Mouse (Mus musculus) midbrain, embryonic 13.5 days (tissue): ENCODE measurements around the gene Ahcy. TPM values are rescaled to one million over a fixed set of nuclear protein-coding genes. Genes with fewer than 3 reads are reported as not detected.
"Not testable (repeated sequence)": the region's sequence is repeated elsewhere in the genome, so short reads cannot be mapped to it uniquely, and the experiment has no call there.

ENCODE experiments used
- ATAC-seq: fragments of 200-750 bp; cut with Nextera tagmentation; 2 replicates; pipeline ENCODE4 v1.8.0; 2017; ENCODE audit warnings: mild to moderate bottlenecking, moderate TSS enrichment, moderate library complexity
- H3K27ac ChIP-seq: fragments of 300-500 bp; sonication (generic); 2 replicates; pipeline ENCODE4 v1.5.1; 2015; ENCODE audit warnings: inconsistent platforms, mild to moderate bottlenecking, moderate library complexity
- H3K27me3 ChIP-seq: fragments of 300-500 bp; sonication (generic); 2 replicates; pipeline ENCODE4 v1.6.1; 2015; ENCODE audit warnings: mild to moderate bottlenecking, inconsistent platforms
- H3K36me3 ChIP-seq: fragments of 300-500 bp; sonication (generic); 2 replicates; pipeline ENCODE4 v1.6.1; 2015; ENCODE audit warnings: mild to moderate bottlenecking, inconsistent platforms
- H3K4me1 ChIP-seq: fragments of 300-500 bp; sonication (generic); replicated peaks from 2 replicates; pipeline ENCODE4 v1.6.1; 2015; ENCODE audit warnings: inconsistent platforms
- H3K4me2 ChIP-seq: fragments of 300-500 bp; sonication (generic); replicated peaks from 2 replicates; pipeline ENCODE4 v1.6.1; 2015; ENCODE audit warnings: moderate library complexity, mild to moderate bottlenecking, inconsistent platforms
- H3K4me3 ChIP-seq: fragments of 300-500 bp; sonication (generic); replicated peaks from 2 replicates; pipeline ENCODE4 v1.5.1; 2015; ENCODE audit warnings: mild to moderate bottlenecking, inconsistent platforms
- H3K9ac ChIP-seq: fragments of 300-500 bp; sonication (generic); replicated peaks from 2 replicates; pipeline ENCODE4 v1.6.1; 2015; ENCODE audit warnings: mild to moderate bottlenecking, inconsistent platforms
- H3K9me3 ChIP-seq: fragments of 300-500 bp; sonication (generic); 2 replicates; pipeline ENCODE4 v1.6.1; 2016; ENCODE audit warnings: mild to moderate bottlenecking, inconsistent platforms
- WGBS: fragments of 180-500 bp; shearing (Covaris S2); methylation state at CpG from one replicate; pipeline ENCODE4 v1.1.7; 2015; 5-methylcytosine and 5-hydroxymethylcytosine counted together
- polyA plus RNA-seq: library from polyadenylated mRNA; unstranded; fragments of >200 nt; fragmentation: Nextera tagmentation; extraction: Ambion mirVana; gene quantifications from 2 replicates; pipeline ENCODE4 v1.2.1, GENCODE M21; 2015

Gene Ahcy
- polyA plus RNA-seq, 1 experiment from 2014 or later, result 44.6 TPM

GRCm38 (mm10) chr2:155046803-155047202, 27.5 kb downstream of the Ahcy start:
- ATAC-seq, result no peak
- H3K4me2 ChIP-seq, result no peak overlapping the region
- H3K4me1 ChIP-seq, result peaks cover 13% of the 10 kb centered on the region
- no peak overlapping the region for H3K4me3 ChIP-seq
- H3K36me3 ChIP-seq, result no peaks in the 10 kb centered on the region
- no peaks in the 10 kb centered on the region for H3K27me3 ChIP-seq
- no peaks in the 10 kb centered on the region for H3K9me3 ChIP-seq
- H3K27ac ChIP-seq, result no peak overlapping the region
- WGBS, result 83% methylated on average over 2 of the region's 2 CpGs
- no peak overlapping the region for H3K9ac ChIP-seq

GRCm38 (mm10) chr2:155045075-155045474, 29.2 kb downstream of the Ahcy start:
- ATAC-seq, result no peak
- no peak overlapping the region for H3K9ac ChIP-seq
- H3K36me3 ChIP-seq, result no peaks in the 10 kb centered on the region
- no peaks in the 10 kb centered on the region for H3K9me3 ChIP-seq
- WGBS, result 62% methylated on average over 3 of the region's 3 CpGs
- no peaks in the 10 kb centered on the region for H3K27me3 ChIP-seq
- no peak overlapping the region for H3K4me3 ChIP-seq
- H3K27ac ChIP-seq, result no peak overlapping the region
- peaks cover 2% of the 10 kb centered on the region for H3K4me1 ChIP-seq
- no peak overlapping the region for H3K4me2 ChIP-seq

GRCm38 (mm10) chr2:155044542-155044941, 29.8 kb downstream of the Ahcy start:
- Histone ChIP-seq H3K9me3 (no peaks in the 10 kb centered on the region), H3K27me3 (no peaks in the 10 kb centered on the region), H3K4me1 (no peaks in the 10 kb centered on the region), H3K4me2 (no peak overlapping the region), H3K27ac (no peak overlapping the region), H3K4me3 (no peak overlapping the region), H3K9ac (no peak overlapping the region), H3K36me3 (no peaks in the 10 kb centered on the region)
- no peak for ATAC-seq
- 85% methylated on average over 3 of the region's 3 CpGs for WGBS

- no peak for ATAC-seq
- Histone ChIP-seq H3K9me3 (no peaks in the 10 kb centered on the region), H3K4me3 (no peak overlapping the region), H3K9ac (no peak overlapping the region), H3K36me3 (no peaks in the 10 kb centered on the region), H3K27ac (no peak overlapping the region), H3K4me2 (no peak overlapping the region), H3K4me1 (no peaks in the 10 kb centered on the region), H3K27me3 (no peaks in the 10 kb centered on the region)
- 66% methylated on average over 4 of the region's 4 CpGs for WGBS
Measured at GRCm38 (mm10) chr2:155039956-155040355, 34.3 kb downstream of the Ahcy start.

- H3K27ac ChIP-seq, result no peak overlapping the region
- H3K9me3 ChIP-seq, result no peaks in the 10 kb centered on the region
- H3K4me1 ChIP-seq, result no peaks in the 10 kb centered on the region
- WGBS, result 46% methylated on average over 19 of the region's 19 CpGs
- no peak overlapping the region for H3K4me2 ChIP-seq
- H3K27me3 ChIP-seq, result no peaks in the 10 kb centered on the region
- no peak overlapping the region for H3K4me3 ChIP-seq
- no peak for ATAC-seq
- no peaks in the 10 kb centered on the region for H3K36me3 ChIP-seq
- no peak overlapping the region for H3K9ac ChIP-seq
Measured at GRCm38 (mm10) chr2:155032938-155033710, 41.2 kb downstream of the Ahcy start.

GRCm38 (mm10) chr2:155030831-155031230, 43.5 kb downstream of the Ahcy start:
- Histone ChIP-seq H3K9me3 (no peaks in the 10 kb centered on the region), H3K9ac (no peak overlapping the region), H3K4me1 (no peaks in the 10 kb centered on the region), H3K27ac (no peak overlapping the region), H3K36me3 (no peaks in the 10 kb centered on the region), H3K4me3 (no peak overlapping the region), H3K27me3 (no peaks in the 10 kb centered on the region), H3K4me2 (no peak overlapping the region)
- no peak for ATAC-seq
- WGBS, result 90% methylated on average over 7 of the region's 7 CpGs

- Histone ChIP-seq H3K27ac (peak overlapping the region; percentile 76; the same call in 1 of the 2 replicates), H3K4me2 (peak overlapping the region; percentile 91)
- 0 out of 2 replicates have a peak, but pooled peaks have one; percentile 25 for ATAC-seq
- H3K4me3 ChIP-seq, H3K9ac ChIP-seq, H3K4me1 ChIP-seq, H3K36me3 ChIP-seq, H3K9me3 ChIP-seq, H3K27me3 ChIP-seq: not testable (repeated sequence)
- 19% methylated on average over 20 of the region's 20 CpGs for WGBS
Measured at GRCm38 (mm10) chr2:155020247-155020826, 54.0 kb downstream of the Ahcy start.

- H3K4me1 ChIP-seq, result peaks cover 7% of the 10 kb centered on the region
- no peaks in the 10 kb centered on the region for H3K27me3 ChIP-seq
- peak; percentile 83 for ATAC-seq
- WGBS, result 0% methylated on average over 22 of the region's 22 CpGs
- H3K9me3 ChIP-seq, result no peaks in the 10 kb centered on the region
- peak overlapping the region; percentile 59 for H3K9ac ChIP-seq
- H3K27ac ChIP-seq, result peak overlapping the region; percentile 76
- H3K4me3 ChIP-seq, result peak overlapping the region; percentile 45
- peak overlapping the region; percentile 91 for H3K4me2 ChIP-seq
- no peaks in the 10 kb centered on the region for H3K36me3 ChIP-seq
Measured at GRCm38 (mm10) chr2:155019673-155020072, 54.6 kb downstream of the Ahcy start.

GRCm38 (mm10) chr2:155018762-155019641, 55.3 kb downstream of the Ahcy start:
- no peaks in the 10 kb centered on the region for H3K36me3 ChIP-seq
- H3K27me3 ChIP-seq, result peaks cover 5% of the 10 kb centered on the region; the same call in 1 of the 2 replicates
- peak overlapping the region; percentile 91 for H3K4me2 ChIP-seq
- H3K9me3 ChIP-seq, result no peaks in the 10 kb centered on the region
- ATAC-seq, result peak; percentile 94
- under 1% methylated on average over 38 of the region's 38 CpGs for WGBS
- H3K27ac ChIP-seq, result peak overlapping the region; percentile 76
- peaks cover 7% of the 10 kb centered on the region for H3K4me1 ChIP-seq
- H3K4me3 ChIP-seq, result peak overlapping the region; percentile 45
- peak overlapping the region; percentile 59 for H3K9ac ChIP-seq

GRCm38 (mm10) chr2:155018251-155018755, 56.0 kb downstream of the Ahcy start, which contains the start of gene Gm14226:
Gm14226 (plus strand) TSS chr2:155018266.
- peak within 1 kb of the TSS; percentile 91 for H3K4me2 ChIP-seq
- H3K27me3 ChIP-seq, result peaks cover 10% of the 10 kb centered on the region; the same call in 1 of the 2 replicates
- H3K27ac ChIP-seq, result peak within 1 kb of the TSS; percentile 76
- under 1% methylated on average over 24 of the region's 26 CpGs for WGBS
- H3K36me3 ChIP-seq, H3K4me1 ChIP-seq, H3K9me3 ChIP-seq: not testable (repeated sequence)
- H3K4me3 ChIP-seq, result peak within 1 kb of the TSS; percentile 45
- peak within 1 kb of the TSS; percentile 59 for H3K9ac ChIP-seq
- ATAC-seq, result peak; percentile 16; the same call in 1 of the 2 replicates

- H3K9me3 ChIP-seq, H3K9ac ChIP-seq, ATAC-seq, H3K4me2 ChIP-seq, H3K4me3 ChIP-seq, H3K27ac ChIP-seq, H3K4me1 ChIP-seq, H3K36me3 ChIP-seq: not testable (repeated sequence)
- WGBS, result 26% methylated on average over 5 of the region's 9 CpGs
- peaks cover 10% of the 10 kb centered on the region; the same call in 1 of the 2 replicates for H3K27me3 ChIP-seq
Measured at GRCm38 (mm10) chr2:155016751-155017150, 57.5 kb downstream of the Ahcy start.
